Mouse (Mus musculus) erythroblast, adult 5-6 weeks (primary cell): ENCODE results near the gene Cops9. TPM values are rescaled to one million over a fixed set of nuclear protein-coding genes. Genes with fewer than 3 reads are reported as not detected.

Experiments
- ATAC-seq: replicated peaks from 2 replicates; pipeline ENCODE4 v1.8.0; 2016; ENCODE audit warnings: moderate number of reproducible peaks, mild to moderate bottlenecking, moderate TSS enrichment, inconsistent platforms; ENCODE audit not compliant: poor library complexity, low FRiP score, severe bottlenecking
- total RNA-seq, 2 experiments: library from RNA; stranded (forward) in 1 of 2; stranded (reverse) in 1 of 2; fragments of 150-400 nt in 1 of 2; fragments of 200-764, 138-1000 nt in 1 of 2; gene quantifications; 2 replicates each; pipeline versions ENCODE4 v1.2.3 to v1.2.4; 2015 to 2017; ENCODE audit warnings: low replicate concordance in 2 of 2

Cops9 gene
- total RNA-seq, 2 experiments from 2014 or later: 24.3 to 48.6 TPM

- no peak for ATAC-seq
Observed at GRCm38 (mm10) chr1:92613175-92613574, 28.6 kb downstream of the Cops9 start.

GRCm38 (mm10) chr1:92611008-92611407, 30.8 kb downstream of the Cops9 start:
- ATAC-seq: no peak

GRCm38 (mm10) chr1:92607711-92608110, 34.1 kb downstream of the Cops9 start:
- ATAC-seq: no peak

- ATAC-seq: no peak
Observed at GRCm38 (mm10) chr1:92605482-92605881, 36.3 kb downstream of the Cops9 start, which contains the start of gene Olfr1410. Olfr1410 (plus strand) TSS chr1:92605782.

GRCm38 (mm10) chr1:92596019-92596418, 45.8 kb downstream of the Cops9 start:
- no peak for ATAC-seq

- no peak for ATAC-seq
Observed at GRCm38 (mm10) chr1:92594111-92594510, 47.7 kb downstream of the Cops9 start, which contains the start of gene Olfr1411. Olfr1411 (plus strand) TSS chr1:92594411.

Other genes with a start within 250 kb of the Cops9 start
- 47.2 and 55.0 TPM in 2 replicates for gene Ndufa10, start 168.1 kb downstream of the Cops9 start, total RNA-seq (2015; ENCODE audit: low replicate concordance)
- gene Ndufa10, start 168.1 kb downstream of the Cops9 start, total RNA-seq (2017; ENCODE audit: low replicate concordance): 14.1 and 42.1 TPM in 2 replicates
- gene Olfr1416, start 156.9 kb downstream of the Cops9 start, total RNA-seq (2015; ENCODE audit: low replicate concordance): not detected in 2 replicates
- gene Olfr1416, start 156.9 kb downstream of the Cops9 start, total RNA-seq (2017; ENCODE audit: low replicate concordance): not detected in 2 replicates
- gene Olfr1415, start 145.9 kb downstream of the Cops9 start, total RNA-seq (2015; ENCODE audit: low replicate concordance): not detected in 2 replicates
- not detected in 2 replicates for gene Olfr1415, start 145.9 kb downstream of the Cops9 start, total RNA-seq (2017; ENCODE audit: low replicate concordance)
- not detected in 2 replicates for gene Olfr1414, start 123.3 kb downstream of the Cops9 start, total RNA-seq (2015; ENCODE audit: low replicate concordance)
- gene Olfr1414, start 123.3 kb downstream of the Cops9 start, total RNA-seq (2017; ENCODE audit: low replicate concordance): not detected in 2 replicates
- not detected in 2 replicates for gene Olfr1413, start 70.7 kb downstream of the Cops9 start, total RNA-seq (2015; ENCODE audit: low replicate concordance)
- not detected in 2 replicates for gene Olfr1413, start 70.7 kb downstream of the Cops9 start, total RNA-seq (2017; ENCODE audit: low replicate concordance)
- gene Olfr1412, start 56.2 kb downstream of the Cops9 start, total RNA-seq (2015; ENCODE audit: low replicate concordance): not detected in 2 replicates
- not detected in 2 replicates for gene Olfr1412, start 56.2 kb downstream of the Cops9 start, total RNA-seq (2017; ENCODE audit: low replicate concordance)
- gene Olfr1411, start 47.6 kb downstream of the Cops9 start, total RNA-seq (2015; ENCODE audit: low replicate concordance): not detected in 2 replicates
- gene Olfr1411, start 47.6 kb downstream of the Cops9 start, total RNA-seq (2017; ENCODE audit: low replicate concordance): not detected in 2 replicates
- gene Olfr1410, start 36.2 kb downstream of the Cops9 start, total RNA-seq (2015; ENCODE audit: low replicate concordance): not detected in 2 replicates
- gene Olfr1410, start 36.2 kb downstream of the Cops9 start, total RNA-seq (2017; ENCODE audit: low replicate concordance): not detected in 2 replicates
- not detected in 2 replicates for gene Olfr12, start 24.2 kb downstream of the Cops9 start, total RNA-seq (2015; ENCODE audit: low replicate concordance)
- gene Olfr12, start 24.2 kb downstream of the Cops9 start, total RNA-seq (2017; ENCODE audit: low replicate concordance): not detected in 2 replicates
- gene Otos, start 6.9 kb upstream of the Cops9 start, total RNA-seq (2015; ENCODE audit: low replicate concordance): not detected in 2 replicates
- 0.70 and 1.1 TPM in 2 replicates for gene Otos, start 6.9 kb upstream of the Cops9 start, total RNA-seq (2017; ENCODE audit: low replicate concordance)
- 8.2 and 9.6 TPM in 2 replicates for gene Gpc1, start 189.7 kb upstream of the Cops9 start, total RNA-seq (2015; ENCODE audit: low replicate concordance)
- gene Gpc1, start 189.7 kb upstream of the Cops9 start, total RNA-seq (2017; ENCODE audit: low replicate concordance): 6.8 and 7.4 TPM in 2 replicates